32 mouse cellular contexts compared by ENCODE assay signal in genomic region chrX:74105916-74106315, GRCm38 (mm10). TPM values are rescaled to one million over a fixed set of nuclear protein-coding genes. Genes with fewer than 3 reads are reported as not detected.
DNase-seq lines count a peak whose midpoint lies in the region; ATAC-seq lines count a peak whose summit lies in the region.
"Had no signal": no experiment of that assay in that cellular context is flagged by ENCODE, and none has a peak within 500 bp of the region (broad histone marks: within the 10 kb centered on the region; RNA-seq: fewer than 3 reads in every experiment).

No protein-coding gene starts in this region.

- DNase-seq in adrenal gland, postnatal 14 days: peak; percentile 4
- no peak for DNase-seq in adrenal gland, postnatal 4 days (ENCODE audit: low spot score in 2 of 2)
- DNase-seq in 416B (ENCODE audit: low read depth): peak; percentile 70
- DNase-seq in Muller cell, postnatal 12 days (ENCODE audit: inconsistent ontology term): peak; percentile 51
- DNase-seq in forebrain, embryonic 11.5 days (ENCODE audit: low spot score): no peak
- no peak for DNase-seq in ovary, postnatal 36 days (ENCODE audit: low spot score)
- DNase-seq: cerebellum, adult 18-20 months; cerebellum, adult 9-10 months; cerebellum, postnatal 14 days; forebrain, postnatal 0 days; gastrocnemius, adult 2 months; gastrocnemius, postnatal 14 days; heart, adult 11 months; kidney, adult 2 months had no signal

- ATAC-seq in forebrain, embryonic 11.5 days (replicated peaks; ENCODE audit: low FRiP score): no peak
- no peak for ATAC-seq in liver, embryonic 12.5 days
- ATAC-seq: activated CD4-positive, CD25-positive, alpha-beta regulatory T cell, adult 4 months; forebrain, embryonic 14.5 days; forebrain, postnatal 0 days; intestine, postnatal 0 days had no signal

- 68% methylated on average over 2 of the region's 2 CpGs for WGBS in forebrain, embryonic 11.5 days
- WGBS in liver, embryonic 12.5 days (ENCODE audit: insufficient replicate concordance): 34% methylated on average over 2 of the region's 2 CpGs

- H3K36me3 ChIP-seq in forebrain, embryonic 11.5 days (ENCODE audit: control insufficient read depth, insufficient read depth, low read length): no peaks in the 10 kb centered on the region
- no peaks in the 10 kb centered on the region for H3K36me3 ChIP-seq in liver, embryonic 12.5 days
- H3K36me3 ChIP-seq: forebrain, embryonic 10.5 days; hindbrain, embryonic 12.5 days; hindbrain, embryonic 15.5 days had no signal

- no peak overlapping the region for H3K4me3 ChIP-seq in forebrain, embryonic 11.5 days (ENCODE audit: low read depth, low read length)
- no peak overlapping the region for H3K4me3 ChIP-seq in liver, embryonic 12.5 days
- H3K4me3 ChIP-seq: forebrain, embryonic 10.5 days; gastrocnemius, adult 2 months; hindbrain, embryonic 12.5 days; hindbrain, embryonic 15.5 days had no signal

- H3K27me3 ChIP-seq in forebrain, embryonic 11.5 days (ENCODE audit: control insufficient read depth, insufficient read depth, low read length): no peaks in the 10 kb centered on the region
- peaks cover 8% of the 10 kb centered on the region for H3K27me3 ChIP-seq in liver, embryonic 12.5 days (replicated peaks)
- H3K27me3 ChIP-seq: hindbrain, embryonic 12.5 days; hindbrain, embryonic 15.5 days had no signal

- no peak overlapping the region for H3K9ac ChIP-seq in forebrain, embryonic 11.5 days (ENCODE audit: low read length)
- no peak overlapping the region for H3K9ac ChIP-seq in liver, embryonic 12.5 days
- H3K9ac ChIP-seq: forebrain, postnatal 0 days; hindbrain, embryonic 12.5 days; hindbrain, embryonic 15.5 days had no signal

- no peak overlapping the region for H3K27ac ChIP-seq in forebrain, embryonic 11.5 days (ENCODE audit: low read depth, low read length)
- no peak overlapping the region for H3K27ac ChIP-seq in liver, embryonic 12.5 days
- H3K27ac ChIP-seq: forebrain, embryonic 10.5 days; gastrocnemius, adult 2 months; hindbrain, embryonic 12.5 days; hindbrain, embryonic 15.5 days had no signal

- no peak overlapping the region for H3K4me2 ChIP-seq in forebrain, embryonic 11.5 days (ENCODE audit: low read depth, low read length, severe bottlenecking)
- no peak overlapping the region for H3K4me2 ChIP-seq in liver, embryonic 12.5 days
- H3K4me2 ChIP-seq: heart, embryonic 11.5 days; hindbrain, embryonic 12.5 days; hindbrain, embryonic 15.5 days had no signal

- no peaks in the 10 kb centered on the region for H3K4me1 ChIP-seq in forebrain, embryonic 11.5 days (replicated peaks; ENCODE audit: control insufficient read depth, insufficient read depth, low read length)
- H3K4me1 ChIP-seq in liver, embryonic 12.5 days: no peaks in the 10 kb centered on the region
- H3K4me1 ChIP-seq: forebrain, embryonic 10.5 days; hindbrain, embryonic 12.5 days; hindbrain, embryonic 15.5 days had no signal

- no peaks in the 10 kb centered on the region for H3K9me3 ChIP-seq in forebrain, embryonic 11.5 days (ENCODE audit: control insufficient read depth, low read length)
- no peaks in the 10 kb centered on the region for H3K9me3 ChIP-seq in liver, embryonic 12.5 days (replicated peaks)
- H3K9me3 ChIP-seq: forebrain, embryonic 10.5 days; hindbrain, embryonic 12.5 days; hindbrain, embryonic 15.5 days had no signal

RNA-seq across cellular contexts. Expression of gene Opn1mw, which starts 21.3 kb away (rescaled TPM):
- total RNA-seq in adrenal gland, postnatal 14 days (2021): not detected in 2 replicates
- not detected for total RNA-seq in adrenal gland, postnatal 4 days (2021)
- not detected in 2 replicates for polyA plus RNA-seq in forebrain, embryonic 11.5 days (2014; fragmentation: Nextera tagmentation; extraction: Ambion mirVana)
- not detected in 2 replicates for polyA plus RNA-seq in liver, embryonic 12.5 days (2016; fragmentation: Nextera tagmentation; extraction: Ambion mirVana)
- total RNA-seq: ES-E14; forebrain, postnatal 0 days; gastrocnemius, adult 2 months; gastrocnemius, postnatal 14 days; gastrocnemius, postnatal 4 days; heart, adult 8-10 months; heart, postnatal 25 days; hematopoietic stem cell, adult 5-6 weeks had no signal
- polyA plus RNA-seq: activated CD4-positive, CD25-positive, alpha-beta regulatory T cell, adult 4 months; embryonic facial prominence, embryonic 11.5 days; embryonic facial prominence, embryonic 14.5 days; forebrain, embryonic 10.5 days; forebrain, embryonic 14.5 days; forebrain, postnatal 0 days; heart, embryonic 11.5 days; heart, embryonic 14.5 days; heart, postnatal 0 days; hindbrain, embryonic 12.5 days; hindbrain, embryonic 15.5 days; intestine, embryonic 14.5 days; intestine, postnatal 0 days; kidney, adult 2 months had no signal

RNA-seq across cellular contexts. Expression of gene Mecp2, which starts 29.2 kb away (rescaled TPM):
- 31.6 and 36.4 TPM in 2 replicates for total RNA-seq in adrenal gland, postnatal 14 days (2021)
- total RNA-seq in adrenal gland, postnatal 4 days (2021): 10 to 100 TPM; 41.1 to 45.1 TPM
- 17.0 and 19.8 TPM in 2 replicates for polyA plus RNA-seq in forebrain, embryonic 11.5 days (2014; fragmentation: Nextera tagmentation; extraction: Ambion mirVana)
- polyA plus RNA-seq in liver, embryonic 12.5 days (2016; fragmentation: Nextera tagmentation; extraction: Ambion mirVana): 8.1 and 9.4 TPM in 2 replicates

Comparison
In these comparisons a context has a peak if more than half of its experiments do, and no peak if none do; other contexts are left out.
1. DNase-seq: peak in adrenal gland, postnatal 14 days (single experiment), 416B (single experiment) and Muller cell, postnatal 12 days (single experiment); none in adrenal gland, postnatal 4 days (0 of 2), forebrain, embryonic 11.5 days (single experiment) and ovary, postnatal 36 days (single experiment).